8 mouse cellular contexts compared by ENCODE assay signal in the genomic region with DNA sequence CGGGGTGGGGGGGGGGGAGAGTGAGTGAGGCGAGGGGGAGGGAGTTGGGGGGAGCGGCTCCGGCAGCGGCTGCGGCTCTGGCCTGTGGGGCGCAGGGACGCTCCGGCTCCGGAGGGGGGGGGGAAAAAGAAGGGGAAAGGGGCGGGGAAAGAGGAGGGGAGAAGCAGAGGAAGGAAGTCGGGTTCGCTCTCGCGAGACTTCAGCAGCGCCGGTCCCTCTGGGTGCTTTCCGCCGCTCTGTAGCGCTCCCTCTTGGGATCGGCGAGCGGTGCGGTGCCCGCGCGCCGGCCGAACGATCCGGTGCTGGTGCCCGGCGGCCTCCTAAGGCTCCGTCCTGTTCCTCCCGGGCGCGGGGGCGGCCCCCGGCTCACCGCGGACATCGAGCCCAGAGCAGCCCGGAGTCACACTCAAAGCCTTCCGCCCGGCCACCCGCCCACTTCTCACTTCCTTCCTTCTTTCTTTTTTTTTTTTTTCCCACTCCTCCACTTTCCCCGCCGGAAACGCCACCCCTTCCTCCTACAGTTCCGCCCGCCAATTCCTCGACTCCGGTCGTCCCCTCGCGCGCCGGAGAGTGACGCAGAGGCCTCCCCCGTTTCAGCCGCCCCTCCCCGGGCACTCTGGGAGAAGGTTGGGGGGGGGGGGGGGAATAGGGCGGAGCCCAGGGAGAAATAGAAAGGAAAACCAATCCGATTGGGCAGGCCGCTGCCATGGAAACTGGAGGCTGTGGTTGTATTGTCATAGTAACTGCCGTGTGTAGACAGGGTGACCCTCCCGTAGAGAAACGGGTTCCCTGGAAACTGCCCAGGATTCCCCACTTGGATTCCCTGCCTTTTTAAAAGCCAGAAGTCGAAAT. TPM values are rescaled to one million over a fixed set of nuclear protein-coding genes. Genes with fewer than 3 reads are reported as not detected.
DNase-seq lines count a peak whose midpoint lies in the region; ATAC-seq and TF ChIP-seq lines count a peak whose summit lies in the region.

No protein-coding gene starts in this region.

- DNase-seq in ES-CJ7 (ENCODE audit: low read depth, low spot score), result peak; percentile 98
- peak; percentile 97 for DNase-seq in cerebellum, adult 11 months
- DNase-seq in heart, postnatal 25 days (ENCODE audit: low spot score), result peak; percentile 93
- DNase-seq in layer of hippocampus, adult 18-20 months (ENCODE audit: low spot score in 2 of 2), result peak; percentile 93 to 99
- peak; percentile 90 for DNase-seq in lung, adult 2 months
- peak; percentile 84 to 91 for DNase-seq in thymus, adult 18-20 months

- H3K9ac ChIP-seq in forebrain, embryonic 15.5 days (replicated peaks), result peak overlapping the region; percentile 91

- peak overlapping the region; percentile 89 for H3K4me3 ChIP-seq in forebrain, embryonic 15.5 days
- peak overlapping the region; percentile 96 for H3K4me3 ChIP-seq in lung, adult 2 months (replicated peaks; ENCODE audit: extremely low read depth, low read depth, low read length)

- H3K36me3 ChIP-seq in forebrain, embryonic 15.5 days, result no peaks in the 10 kb centered on the region

- ATAC-seq in forebrain, embryonic 15.5 days (replicated peaks), result peak; percentile 92
- ATAC-seq in neutrophil, adult 5-6 weeks (ENCODE audit: extremely low read depth, insufficient number of reproducible peaks, low FRiP score, poor library complexity, severe bottlenecking), result peak; percentile 68

- peak; percentile 75; the same call in 1 of the 2 replicates for TF ChIP-seq POLR2A in lung, adult 2 months (IDR thresholded peaks at IDR 0.05; ENCODE audit: borderline replicate concordance, extremely low read depth, low read depth, low read length)

- TF ChIP-seq CTCF in lung, adult 2 months (IDR thresholded peaks at IDR 0.05; ENCODE audit: insufficient read depth, low read length), result no peak

- no peaks in the 10 kb centered on the region for H3K9me3 ChIP-seq in forebrain, embryonic 15.5 days

- peak overlapping the region; percentile 90 for H3K4me2 ChIP-seq in forebrain, embryonic 15.5 days (replicated peaks)

- intact Hi-C loops in heart, postnatal 25 days (cut with DNase I), result loop anchor here (5.0 to 10.0 kb wide), 3 partner anchors 111 to 378 kb away; a partner anchor contains a TSS

- H3K27ac ChIP-seq in forebrain, embryonic 15.5 days (replicated peaks), result peak overlapping the region; percentile 100

- WGBS in forebrain, embryonic 15.5 days, result under 1% methylated on average over 52 of the region's 69 CpGs
- WGBS in lung, adult 2 months, result under 1% methylated on average over 58 of the region's 69 CpGs

- H3K27me3 ChIP-seq in forebrain, embryonic 15.5 days, result no peaks in the 10 kb centered on the region

- peaks cover 27% of the 10 kb centered on the region for H3K4me1 ChIP-seq in forebrain, embryonic 15.5 days
- H3K4me1 ChIP-seq in lung, adult 2 months (ENCODE audit: control insufficient read depth, insufficient read depth, low read length), result peaks cover 6% of the 10 kb centered on the region

RNA-seq across cellular contexts. Expression of a gene that starts 0.4 kb away (rescaled TPM):
- polyA plus RNA-seq in forebrain, embryonic 15.5 days (2015; fragmentation: Nextera tagmentation; extraction: Ambion mirVana), result 30.6 and 30.8 TPM in 2 replicates
- 10 to 100 TPM; 36.0 to 43.6 TPM for total RNA-seq in heart, postnatal 25 days (2021)
- total RNA-seq in layer of hippocampus, adult 18-20 months (2021), result 10 to 100 TPM; 95.3 to 95.8 TPM
- 25.8 and 31.6 TPM in 2 replicates for polyA plus RNA-seq in lung, adult 2 months (2012; rRNA removed)
- total RNA-seq in neutrophil, adult 5-6 weeks (2017), result 60.5 and 63.7 TPM in 2 replicates

RNA-seq across cellular contexts. Expression of a gene that starts 51.9 kb away (rescaled TPM):
- 69.5 and 71.9 TPM in 2 replicates for polyA plus RNA-seq in forebrain, embryonic 15.5 days (2015; fragmentation: Nextera tagmentation; extraction: Ambion mirVana)
- under 1 TPM; 0.31 to 0.47 TPM for total RNA-seq in heart, postnatal 25 days (2021)
- 100 to 1,000 TPM; 136 to 152 TPM for total RNA-seq in layer of hippocampus, adult 18-20 months (2021)
- 6.0 and 7.6 TPM in 2 replicates for polyA plus RNA-seq in lung, adult 2 months (2012; rRNA removed)
- 0.12 TPM in 2 replicates for total RNA-seq in neutrophil, adult 5-6 weeks (2017)

Comparison
In these comparisons a context has a peak if more than half of its experiments do, and no peak if none do; other contexts are left out.
1. Peak in every context shown above with its lines: DNase-seq, ATAC-seq, H3K4me3 ChIP-seq and H3K27ac ChIP-seq.
2. RNA of a gene that starts 51.9 kb away (total RNA-seq): 136 to 152 TPM in layer of hippocampus, adult 18-20 months; 0.31 to 0.47 TPM in heart, postnatal 25 days and 0.12 TPM in neutrophil, adult 5-6 weeks; every median in the first group is over 10 times any median in the second.